Comparison of ENCODE assay signal across 8 mouse cellular contexts in genomic region chr4:40014666-40015065, GRCm38 (mm10).
A peak's percentile ranks its signal among the peaks of the same experiment; 100 is the strongest.
DNase-seq lines count a peak whose midpoint lies in the region; ATAC-seq and TF ChIP-seq lines count a peak whose summit lies in the region.

No protein-coding gene starts in this region.

- no peak overlapping the region for H3K4me3 ChIP-seq in thymus, adult 2 months (ENCODE audit: control insufficient read depth, insufficient read depth, low read length)
- no peak overlapping the region for H3K4me3 ChIP-seq in intestine, postnatal 0 days (ENCODE audit: low read depth, low read length)
- peak overlapping the region; percentile 25 for H3K4me3 ChIP-seq in midbrain, embryonic 15.5 days

- H3K9ac ChIP-seq in intestine, postnatal 0 days (ENCODE audit: low read depth, low read length), result no peak overlapping the region
- H3K9ac ChIP-seq in midbrain, embryonic 15.5 days, result no peak overlapping the region

- H3K4me1 ChIP-seq in thymus, adult 2 months (replicated peaks; ENCODE audit: control insufficient read depth, insufficient read depth, low read length), result no peaks in the 10 kb centered on the region
- no peaks in the 10 kb centered on the region for H3K4me1 ChIP-seq in intestine, postnatal 0 days (replicated peaks; ENCODE audit: control insufficient read depth, insufficient read depth, low read length)
- H3K4me1 ChIP-seq in midbrain, embryonic 15.5 days, result no peaks in the 10 kb centered on the region

- no peak overlapping the region for H3K4me2 ChIP-seq in intestine, postnatal 0 days (replicated peaks; ENCODE audit: low read depth)
- peak overlapping the region; percentile 36 for H3K4me2 ChIP-seq in midbrain, embryonic 15.5 days

- H3K27ac ChIP-seq in thymus, adult 2 months (ENCODE audit: control insufficient read depth, insufficient read depth, low read length), result no peak overlapping the region
- no peak overlapping the region for H3K27ac ChIP-seq in intestine, postnatal 0 days (ENCODE audit: low read depth, low read length)
- peak overlapping the region; percentile 49; the same call in 1 of the 2 replicates for H3K27ac ChIP-seq in midbrain, embryonic 15.5 days

- TF ChIP-seq POLR2A in thymus, adult 2 months (IDR thresholded peaks at IDR 0.05; ENCODE audit: control insufficient read depth, extremely low read depth, insufficient read depth, low read length, poor library complexity), result no peak

- peak; percentile 2 for DNase-seq in thymus, adult 2 months
- DNase-seq in thymus, postnatal 36 days, result no peak
- peak; percentile 79 for DNase-seq in cerebellum, adult 9-10 months
- DNase-seq in frontal cortex, postnatal 10 days (ENCODE audit: low spot score in 2 of 2), result peak; percentile 33 to 69
- peak; percentile 48 to 89 for DNase-seq in left cerebral cortex, adult 9 months (ENCODE audit: low spot score in 2 of 2)
- peak; percentile 44 for DNase-seq in telencephalon, adult 2 months (ENCODE audit: low read depth, low spot score)

- TF ChIP-seq CTCF in thymus, adult 2 months (IDR thresholded peaks at IDR 0.05; ENCODE audit: borderline replicate concordance, control insufficient read depth, extremely low read depth, insufficient read depth, low read length, poor library complexity), result no peak
- TF ChIP-seq CTCF in intestine, postnatal 0 days (IDR thresholded peaks at IDR 0.05; ENCODE audit: low read depth), result peak; percentile 80

- no peak for ATAC-seq in intestine, postnatal 0 days
- peak; percentile 88 for ATAC-seq in midbrain, embryonic 15.5 days (replicated peaks)

- no peaks in the 10 kb centered on the region for H3K9me3 ChIP-seq in intestine, postnatal 0 days (ENCODE audit: control insufficient read depth)
- H3K9me3 ChIP-seq in midbrain, embryonic 15.5 days, result no peaks in the 10 kb centered on the region

- 62% methylated on average over 7 of the region's 7 CpGs for whole genome bisulfite sequencing in thymus, adult 2 months
- WGBS in intestine, postnatal 0 days, result 53% methylated on average over 7 of the region's 7 CpGs
- 17% methylated on average over 7 of the region's 7 CpGs for WGBS in midbrain, embryonic 15.5 days

- H3K27me3 ChIP-seq in thymus, adult 2 months (ENCODE audit: control insufficient read depth, insufficient read depth, low read length), result no peaks in the 10 kb centered on the region
- H3K27me3 ChIP-seq in intestine, postnatal 0 days (replicated peaks; ENCODE audit: control insufficient read depth, insufficient read depth, low read length), result no peaks in the 10 kb centered on the region
- H3K27me3 ChIP-seq in midbrain, embryonic 15.5 days (replicated peaks), result no peaks in the 10 kb centered on the region

- no peaks in the 10 kb centered on the region for H3K36me3 ChIP-seq in thymus, adult 2 months (ENCODE audit: control insufficient read depth, insufficient read depth, low read length)
- no peaks in the 10 kb centered on the region for H3K36me3 ChIP-seq in intestine, postnatal 0 days (ENCODE audit: control insufficient read depth, insufficient read depth)
- no peaks in the 10 kb centered on the region for H3K36me3 ChIP-seq in midbrain, embryonic 15.5 days (replicated peaks)

Comparison
In these comparisons a context has a peak if more than half of its experiments do, and no peak if none do; other contexts are left out.
1. DNase-seq: peak in thymus, adult 2 months (single experiment), cerebellum, adult 9-10 months (single experiment), frontal cortex, postnatal 10 days (2 of 2), left cerebral cortex, adult 9 months (2 of 2) and telencephalon, adult 2 months (single experiment); none in thymus, postnatal 36 days (0 of 2).